Mouse (Mus musculus) c-Kit-positive CD71-positive TER-119-negative erythroid progenitor cells, embryonic 14.5 days (primary cell): ENCODE data around the gene Klhl8.
A peak's percentile ranks its signal among the peaks of the same experiment; 100 is the strongest.

Source experiments
- DNase-seq: peaks from one replicate; pipeline ENCODE4 v3.0.0-alpha.2; 2013; ENCODE audit warnings: low read depth

Klhl8 gene

DNA sequence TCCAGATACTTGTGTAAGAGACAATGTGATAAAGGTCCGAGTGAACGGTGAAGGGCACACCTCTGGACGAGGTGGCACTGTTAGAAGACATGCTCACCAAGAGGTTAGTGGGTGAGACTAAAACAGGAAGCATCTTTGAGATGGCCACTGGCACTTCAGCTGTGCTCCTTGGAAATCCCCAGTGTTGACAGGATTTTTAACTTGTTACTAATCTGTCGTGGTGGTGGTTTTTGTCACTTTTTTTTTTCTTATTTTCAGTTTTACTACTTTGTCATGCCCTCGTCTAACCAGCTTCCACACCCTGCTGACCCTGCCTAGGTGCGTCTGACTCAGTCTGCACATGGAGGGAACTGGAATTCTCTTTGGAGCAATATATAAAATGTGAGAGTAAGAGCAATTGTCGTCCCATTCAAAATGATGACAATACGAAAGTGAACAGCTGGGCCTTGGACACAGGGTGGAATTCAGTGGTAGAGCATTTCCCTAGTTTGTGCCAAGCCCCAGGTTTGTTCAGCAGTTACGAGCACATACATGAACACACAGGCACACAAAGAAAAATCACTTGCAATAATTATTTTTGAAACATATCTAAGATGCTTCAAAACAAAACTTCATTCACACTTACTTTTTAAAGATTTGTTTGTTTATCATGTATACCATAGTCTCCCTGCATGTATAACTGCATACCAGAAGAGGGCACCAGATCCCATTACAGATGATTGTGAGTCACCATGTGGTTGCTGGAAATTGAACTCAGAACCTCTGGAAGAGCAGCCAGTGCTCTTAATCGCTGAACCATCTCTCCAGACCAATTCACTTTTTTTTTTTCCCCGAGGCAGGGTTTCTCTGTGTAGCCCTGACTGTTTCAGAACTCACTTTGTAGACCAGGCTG lies 3.5 kb upstream of the Klhl8 start:
- DNase-seq: no peak

DNA sequence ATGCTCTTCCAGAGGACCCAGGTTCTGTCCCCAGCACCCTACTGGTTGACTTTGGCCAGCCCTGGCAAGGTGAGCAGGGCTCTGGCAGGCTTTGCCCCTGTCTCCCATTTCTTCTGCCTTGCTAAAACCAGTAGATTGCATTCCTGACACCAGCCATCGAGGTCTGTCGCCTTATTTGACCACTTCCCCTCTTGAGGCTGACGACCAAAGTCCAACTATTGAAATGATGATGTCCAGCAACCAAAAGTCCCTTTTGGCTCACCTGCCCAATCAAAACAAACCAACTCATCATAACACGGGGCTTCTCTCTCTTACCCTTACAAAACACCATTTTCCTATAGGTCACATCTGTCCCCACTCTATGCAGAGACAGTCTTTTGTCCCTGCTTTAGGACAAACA lies 2.1 kb upstream of the Klhl8 start:
- no peak for DNase-seq

DNA sequence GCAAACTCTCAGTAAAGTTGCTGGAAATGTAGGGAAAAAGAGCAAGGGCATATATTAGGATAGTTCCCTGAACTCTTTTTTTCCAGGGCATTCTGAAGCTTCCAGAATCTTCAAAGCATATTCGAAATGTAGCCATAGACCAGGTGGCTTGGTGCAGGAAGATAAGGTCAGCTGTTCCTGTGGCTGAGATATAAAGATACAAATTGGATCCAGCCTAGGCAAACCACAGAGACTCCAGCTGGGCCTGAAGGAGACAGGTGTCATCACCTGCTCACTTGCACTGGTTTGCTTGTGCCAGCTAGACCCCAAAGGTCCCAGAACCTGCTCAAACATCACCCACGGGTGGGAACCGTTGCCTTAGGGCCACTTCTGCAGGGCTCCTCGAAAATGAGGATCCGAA lies 496 bp upstream of the Klhl8 start:
- no peak for DNase-seq

DNA sequence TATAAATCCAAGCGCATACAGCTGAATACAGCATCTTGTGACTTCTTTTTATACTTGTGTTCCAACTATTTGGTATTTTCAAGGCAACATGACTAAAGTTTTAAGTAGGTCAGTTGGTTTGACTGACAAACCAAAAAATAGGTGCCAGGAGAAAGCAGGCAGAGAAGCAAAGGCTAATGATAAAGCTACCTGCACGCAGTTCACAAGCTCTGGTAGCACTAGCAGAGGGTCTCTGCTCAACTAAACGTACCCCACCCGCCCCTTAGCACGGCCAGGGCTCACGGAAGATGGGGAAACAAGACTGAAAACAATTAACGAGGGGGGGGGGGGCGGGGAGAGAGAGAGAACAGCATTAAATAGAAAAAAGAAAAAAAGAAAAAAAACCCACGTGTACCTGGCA lies 903 bp downstream of the Klhl8 start:
- DNase-seq: no peak

DNA sequence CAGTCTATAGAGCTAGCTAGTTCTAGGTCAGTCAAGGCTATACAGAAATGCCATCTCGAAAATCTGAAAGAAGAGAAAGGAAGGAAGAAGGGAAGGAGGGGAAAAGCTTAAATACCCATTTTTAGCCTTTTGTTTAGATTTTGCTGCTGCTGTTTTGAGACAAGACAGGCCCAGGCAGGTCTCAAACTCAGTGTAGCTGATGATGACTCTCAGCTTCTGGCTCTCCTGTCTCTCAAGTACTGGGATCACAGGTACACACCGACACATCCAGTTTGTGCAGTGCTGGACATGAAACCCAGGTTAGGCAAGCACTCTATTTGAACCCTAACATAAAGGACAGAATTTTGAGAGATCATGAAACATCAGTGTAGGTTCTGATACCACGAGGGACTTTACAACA lies 1.6 kb downstream of the Klhl8 start:
- DNase-seq: no peak

DNA sequence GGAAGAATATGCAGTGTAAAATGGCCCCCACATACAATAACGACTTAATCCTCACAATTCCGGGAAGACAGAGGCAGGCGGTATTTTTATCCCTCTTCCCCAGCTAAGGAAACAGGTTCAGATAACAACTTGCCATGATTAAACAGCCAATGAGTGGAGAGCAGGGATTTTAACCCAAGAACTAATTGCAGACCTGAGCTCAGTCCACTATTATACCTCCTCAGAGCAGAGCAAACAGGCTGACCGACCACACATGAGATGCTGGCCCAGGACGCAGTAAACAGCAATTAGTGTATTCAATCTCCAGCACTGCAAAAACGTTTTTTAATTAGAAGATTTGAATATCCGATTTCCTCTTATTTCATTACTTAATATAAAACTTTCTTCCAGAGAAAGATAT lies 2.2 kb downstream of the Klhl8 start:
- DNase-seq: no peak

DNA sequence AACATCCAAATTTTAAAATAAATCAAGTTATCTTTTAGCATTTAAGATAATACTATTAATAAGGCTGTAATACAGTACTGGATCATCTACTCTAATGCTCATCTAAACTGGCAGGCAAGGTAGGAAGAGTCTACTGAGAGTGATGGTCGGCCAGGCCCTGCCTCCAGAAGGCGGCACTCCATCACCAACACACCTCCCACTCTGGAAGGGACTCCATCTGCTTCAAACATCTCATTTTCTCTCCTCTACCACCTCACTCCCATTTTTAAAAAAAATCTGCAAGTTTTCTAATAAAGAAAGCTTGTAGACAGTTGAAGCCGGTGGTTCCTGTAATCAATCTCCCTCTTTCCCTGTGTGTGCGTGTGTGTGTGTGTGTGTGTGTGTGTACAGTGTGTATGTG lies 3.2 kb downstream of the Klhl8 start:
- no peak for DNase-seq

DNA sequence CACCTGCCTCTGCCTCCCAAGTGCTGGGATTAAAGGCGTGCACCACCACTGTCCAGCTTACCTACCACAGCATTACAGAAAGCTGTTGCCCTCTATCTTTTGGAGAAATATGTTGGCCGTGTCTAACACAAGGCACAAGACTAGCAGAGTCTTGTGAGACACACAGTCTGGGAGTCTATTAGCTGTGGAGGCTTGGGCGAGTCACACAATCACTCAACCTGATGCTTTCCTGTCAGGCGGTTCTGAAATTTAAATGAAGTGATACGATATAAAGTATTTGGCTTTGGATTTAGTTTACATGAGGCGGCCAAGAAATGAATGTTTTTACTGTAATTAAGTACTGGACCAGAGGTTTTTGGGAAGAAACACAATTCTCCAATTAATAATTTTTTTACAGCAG lies 4.9 kb downstream of the Klhl8 start:
- no peak for DNase-seq

DNA sequence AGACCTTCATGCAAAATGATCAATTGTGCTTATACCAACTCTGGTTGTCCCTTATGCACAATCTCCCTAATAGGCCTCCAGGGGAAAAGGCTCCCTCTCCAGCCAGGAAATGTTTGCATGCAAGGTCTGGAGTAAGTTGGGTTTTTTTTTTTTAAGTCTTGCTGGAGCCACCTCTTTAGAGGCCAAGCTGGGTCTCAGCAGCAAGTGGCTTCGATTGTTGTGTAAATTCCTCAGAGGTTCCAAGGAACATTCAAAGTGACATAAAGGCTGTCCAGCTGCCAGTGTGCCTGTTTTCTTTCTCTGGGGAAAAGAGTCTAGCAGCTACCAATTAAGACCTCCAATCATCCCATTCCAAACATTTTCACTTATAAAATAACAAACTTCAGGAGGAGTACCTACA lies 12.7 kb downstream of the Klhl8 start:
- DNase-seq: no peak

DNA sequence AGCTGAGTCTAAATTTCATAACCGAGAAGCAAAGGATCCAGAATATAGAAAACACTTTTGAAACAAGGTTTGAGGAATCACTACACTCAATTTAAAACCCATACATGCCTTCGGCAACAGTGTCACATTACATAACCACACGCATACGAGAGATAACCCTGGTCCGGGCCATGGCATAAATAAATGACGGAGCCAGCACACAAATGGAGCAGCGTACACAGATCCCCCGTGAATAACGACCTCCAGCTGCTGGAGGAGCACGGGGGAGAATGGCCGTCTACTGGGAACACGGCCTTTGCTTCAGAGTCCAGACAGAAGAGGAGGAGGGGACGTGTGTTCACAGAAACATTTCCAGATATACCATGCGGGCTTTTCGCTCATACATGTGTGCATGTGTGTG lies 21.3 kb downstream of the Klhl8 start:
- DNase-seq: no peak

DNA sequence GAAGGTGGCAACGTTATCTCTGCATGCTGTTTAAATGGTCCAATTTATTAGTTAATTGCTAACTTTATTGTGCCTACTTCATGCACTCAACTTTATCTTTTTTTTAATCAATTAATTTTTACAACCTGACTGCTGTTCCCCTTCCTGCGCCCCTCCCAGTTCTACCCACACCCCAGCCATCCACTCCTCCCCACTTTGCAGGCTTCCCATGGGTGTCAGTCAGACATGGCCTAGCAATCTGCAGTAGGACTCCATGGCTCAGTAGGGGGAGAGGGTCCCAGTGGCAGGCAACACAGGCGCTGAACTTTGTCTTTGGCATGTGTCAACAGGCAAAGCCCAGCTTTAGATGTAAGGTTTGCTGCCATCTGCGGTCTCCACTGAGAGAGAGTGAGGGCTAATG lies 47.3 kb downstream of the Klhl8 start:
- DNase-seq: no peak

DNA sequence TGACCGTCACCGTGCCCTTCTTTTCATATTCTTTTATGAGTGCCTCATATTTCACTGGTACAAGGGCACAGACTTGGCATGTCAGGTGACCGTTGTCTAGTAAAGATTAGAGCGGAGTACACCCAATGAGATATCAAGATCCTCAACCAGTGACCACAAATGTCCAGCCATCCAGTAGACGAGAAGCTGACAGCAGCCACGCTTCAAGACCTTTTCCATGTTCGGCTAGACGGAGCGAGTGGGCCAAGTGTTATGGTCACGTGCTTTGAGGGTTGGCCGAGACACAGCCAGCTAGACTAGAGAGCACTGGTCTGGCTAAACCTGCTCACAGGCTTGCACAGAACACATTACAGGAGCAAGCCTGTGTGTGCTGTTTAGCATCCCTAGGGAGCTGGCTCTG lies 50.4 kb downstream of the Klhl8 start:
- no peak for DNase-seq

DNA sequence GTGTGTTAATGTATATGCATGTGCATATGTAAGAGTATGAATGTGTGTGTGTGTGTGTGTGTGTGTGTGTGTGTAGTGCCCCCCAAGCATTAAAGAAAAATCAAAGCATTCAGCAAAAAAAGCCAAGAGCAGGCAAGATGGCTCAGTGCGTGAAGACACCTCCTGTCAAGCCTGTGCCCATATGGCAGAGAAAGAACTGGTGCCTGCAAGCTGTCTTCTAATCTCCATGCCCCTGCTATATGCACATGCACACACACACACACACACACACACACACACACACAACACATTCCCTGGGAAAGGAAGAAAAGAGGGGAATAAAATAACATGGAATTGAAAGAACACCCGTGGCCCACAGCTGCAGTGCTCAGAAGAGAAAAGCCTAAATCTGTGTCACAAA lies 53.9 kb downstream of the Klhl8 start:
- no peak for DNase-seq

DNA sequence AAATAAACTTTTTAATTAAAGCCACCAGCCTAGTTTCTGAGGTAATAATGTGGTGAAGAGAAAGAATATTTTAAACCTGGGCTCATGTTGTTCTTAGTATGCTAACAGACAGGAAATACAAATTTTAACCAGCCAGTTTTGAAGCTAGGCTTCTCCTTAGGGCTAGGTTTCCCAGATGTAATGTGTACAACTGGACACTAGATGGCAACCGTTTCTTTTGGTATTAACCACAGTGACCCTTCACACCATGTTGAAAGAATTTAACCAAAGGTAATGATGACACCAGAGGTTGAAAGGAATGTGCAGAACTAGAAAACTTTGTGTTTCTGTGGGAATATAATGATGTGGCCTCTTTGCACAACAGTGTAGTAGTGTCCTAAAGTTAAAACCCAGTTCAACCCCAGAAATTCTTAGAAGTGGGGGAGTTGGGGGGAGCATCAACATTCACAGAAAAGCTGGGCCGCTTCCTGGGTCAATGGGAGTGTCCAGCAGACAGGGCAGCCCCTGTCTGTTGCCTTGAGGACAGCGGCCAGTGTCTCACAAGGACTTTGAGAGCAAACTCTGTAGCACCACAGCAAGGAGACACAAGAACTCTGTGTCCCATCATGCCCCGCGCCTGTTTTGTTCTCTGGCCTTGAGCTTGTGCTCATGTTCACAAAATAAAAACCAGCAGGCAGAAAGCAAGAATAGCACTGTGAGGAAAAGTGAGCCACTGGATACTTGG lies 54.6 kb downstream of the Klhl8 start:
- DNase-seq: peak; percentile 33

DNA sequence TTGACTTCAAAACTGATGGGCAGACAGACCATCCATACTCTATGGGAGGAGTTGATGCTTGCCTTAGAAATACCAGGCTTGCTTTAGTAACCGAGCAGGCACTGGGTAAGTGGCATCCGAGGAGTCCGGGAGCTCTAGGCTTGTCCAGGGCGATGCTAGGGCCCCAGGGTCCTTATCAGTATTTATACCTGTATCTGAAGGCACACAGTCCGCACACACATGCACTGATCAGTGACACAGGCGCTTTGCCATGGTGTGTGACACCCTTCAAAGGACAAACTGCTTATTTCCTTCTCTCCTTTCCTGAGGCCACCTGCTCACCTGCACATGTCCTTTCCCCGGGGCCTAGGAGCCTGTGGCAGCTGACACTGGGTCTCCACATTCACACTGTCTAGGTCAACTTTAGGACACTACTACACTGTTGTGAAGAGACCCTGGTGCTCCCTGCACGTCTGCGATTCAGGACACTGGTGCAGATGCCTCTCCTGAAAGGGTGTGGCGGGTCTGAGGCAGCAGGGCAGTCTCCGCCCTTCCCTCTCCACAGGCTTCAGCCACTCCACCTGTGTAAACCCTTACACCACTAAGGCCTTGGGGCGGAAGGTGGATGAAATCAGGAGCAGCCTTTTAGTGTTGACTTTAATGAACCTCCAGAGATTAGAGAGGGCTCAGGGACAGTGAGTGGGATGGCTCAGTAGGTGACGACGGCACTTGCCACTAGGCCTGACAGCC lies 55.4 kb downstream of the Klhl8 start:
- DNase-seq: no peak

DNA sequence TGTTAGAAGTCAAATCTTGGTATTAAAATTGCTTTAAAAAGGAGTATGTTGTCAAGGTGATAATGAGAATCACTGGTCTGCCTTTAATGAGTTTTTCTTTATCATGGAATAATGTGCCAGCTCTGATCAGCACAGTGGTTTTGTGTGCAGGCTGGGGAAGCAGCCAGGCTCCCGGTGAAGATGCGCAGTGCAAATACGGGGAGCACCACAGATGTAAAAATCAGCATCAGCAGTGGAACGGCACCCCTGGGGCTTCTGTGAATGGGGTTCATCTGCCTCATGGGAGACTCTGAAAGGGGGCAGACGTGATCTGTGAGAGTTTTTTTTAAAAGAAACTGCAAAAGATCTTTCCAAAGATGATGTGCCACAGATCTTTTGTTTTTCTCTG lies 56.3 kb downstream of the Klhl8 start:
- DNase-seq: no peak

DNA sequence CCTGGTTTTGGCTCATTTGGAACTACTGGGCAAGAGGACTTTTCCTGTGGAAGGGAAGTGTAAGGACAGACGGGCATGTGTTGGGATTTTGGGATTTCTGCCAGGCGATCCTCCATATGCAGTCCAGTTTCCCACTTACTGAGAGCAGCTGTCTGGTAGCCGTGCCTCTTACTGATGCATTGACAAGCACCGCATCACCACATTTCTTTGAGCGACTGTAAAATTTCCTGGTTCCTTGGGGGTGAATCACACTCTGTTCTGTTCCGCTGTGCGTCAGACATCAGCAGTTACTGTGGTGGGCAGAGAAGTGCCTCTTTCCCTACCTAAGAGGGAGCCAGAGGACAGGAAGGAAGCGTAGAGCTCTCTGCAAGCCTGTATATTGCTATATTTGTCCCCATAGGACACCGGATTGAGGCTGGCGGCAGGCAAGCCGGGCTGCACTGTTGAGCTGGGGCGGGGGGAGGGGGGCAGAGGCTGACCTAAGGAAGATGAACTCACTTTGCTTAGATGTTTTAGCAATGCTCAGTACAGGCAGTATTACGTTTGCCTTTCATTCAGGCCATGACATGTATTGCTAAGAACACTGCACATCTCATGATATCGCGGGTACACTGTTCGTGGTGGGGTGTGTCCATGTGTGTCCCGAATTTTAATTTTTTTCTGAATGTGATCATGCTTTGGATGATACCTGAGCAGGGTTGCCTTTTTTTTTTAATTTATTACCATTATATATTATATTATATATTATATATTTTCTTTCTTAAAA lies 56.8 kb downstream of the Klhl8 start:
- DNase-seq: no peak

DNA sequence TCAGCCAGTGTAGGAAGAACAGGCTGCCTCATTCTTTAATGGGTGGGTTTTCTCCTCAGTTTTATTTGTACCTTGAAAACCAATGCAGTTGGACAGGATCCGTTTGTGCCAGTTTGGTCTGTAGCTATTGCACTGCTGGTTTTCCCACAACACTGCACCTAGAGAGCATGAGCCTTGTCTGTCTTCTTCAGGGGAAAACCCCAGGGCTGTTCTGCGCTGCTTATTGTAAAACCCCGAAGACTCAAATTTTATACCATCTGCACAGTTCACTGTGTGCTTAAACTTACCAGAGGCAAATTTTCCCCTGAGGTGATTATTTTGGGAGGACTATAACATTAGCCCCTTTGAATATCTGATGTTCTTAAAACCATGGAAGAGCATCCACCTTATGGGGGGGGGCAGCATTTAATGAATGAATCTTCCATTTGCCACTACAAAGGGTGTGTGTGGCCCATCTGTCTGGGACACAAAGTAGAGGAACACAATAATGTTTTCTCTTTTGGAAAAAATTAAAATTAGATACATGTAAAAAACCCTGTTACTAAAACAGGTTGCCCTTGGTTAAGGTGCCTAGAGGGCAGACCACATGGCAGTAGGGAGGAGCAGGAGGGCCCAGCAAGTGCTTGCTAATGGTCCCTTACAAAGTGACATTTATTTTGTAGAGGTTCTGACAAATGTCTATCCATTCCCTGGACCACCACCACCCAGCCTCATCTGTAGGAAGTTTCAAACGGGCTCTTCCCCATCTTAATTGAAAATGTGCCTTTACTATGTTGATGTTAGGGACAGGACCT lies 58.1 kb downstream of the Klhl8 start:
- DNase-seq: no peak

DNA sequence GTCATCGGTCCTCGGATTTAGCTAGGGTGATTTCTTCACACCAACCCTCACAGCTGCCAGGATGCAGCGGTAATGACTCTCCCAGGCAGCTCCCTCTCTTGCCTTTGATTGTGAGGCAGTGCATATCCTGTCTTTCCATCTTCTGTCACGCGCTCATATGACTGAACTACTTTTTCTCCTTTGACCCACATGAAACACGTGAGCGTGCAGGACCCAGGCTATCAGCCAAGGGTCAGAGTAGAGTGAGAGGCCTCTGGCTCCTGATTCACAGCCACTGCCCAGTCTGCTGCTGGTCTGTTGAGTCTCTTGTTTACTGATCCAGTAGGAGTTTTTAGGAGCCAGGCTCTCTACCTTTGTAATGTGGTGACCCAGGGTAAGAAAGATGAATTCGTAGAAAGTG lies 62.5 kb downstream of the Klhl8 start:
- DNase-seq: no peak

DNA sequence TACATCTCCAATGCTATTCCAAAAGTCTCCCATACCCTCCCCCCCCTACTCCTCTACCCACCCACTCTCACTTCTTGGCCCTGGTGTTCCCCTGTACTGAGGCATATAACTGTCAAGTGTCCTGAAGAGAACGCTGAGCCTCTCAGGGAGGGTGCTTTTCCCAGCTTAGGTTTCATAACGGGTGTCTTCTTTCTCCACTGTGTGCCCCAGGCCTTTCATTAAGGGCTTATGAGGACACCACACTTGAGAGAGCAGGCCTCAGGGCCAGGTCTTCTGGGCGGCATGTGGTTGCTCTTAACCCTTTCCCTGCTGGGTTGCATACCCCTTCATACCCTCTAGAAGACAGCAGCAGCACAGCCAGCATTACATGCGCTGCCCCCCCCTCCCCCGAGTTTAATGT lies 64.5 kb downstream of the Klhl8 start:
- DNase-seq: no peak

DNA sequence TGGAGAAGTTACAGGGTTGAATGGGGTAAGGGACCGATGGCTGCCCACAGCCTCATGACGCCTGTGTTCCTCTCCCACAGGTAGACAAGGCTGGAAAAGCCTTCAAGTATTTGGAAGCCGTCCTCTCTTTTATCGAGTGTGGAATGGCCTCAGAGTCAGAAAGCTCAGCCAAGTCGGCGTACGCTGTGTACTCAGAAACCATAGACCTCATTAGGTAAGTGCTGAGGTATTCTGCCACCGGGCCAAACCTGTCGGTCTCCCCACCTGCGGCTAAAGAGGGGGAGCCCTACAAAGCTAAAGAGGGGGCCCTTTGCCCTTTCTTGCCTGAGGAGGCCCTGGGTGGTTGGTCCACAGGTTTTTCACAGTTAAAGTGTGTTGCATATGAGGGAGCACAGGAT lies 64.9 kb downstream of the Klhl8 start:
- DNase-seq: no peak
